Mouse (Mus musculus): ENCODE data around the gene Apobr. TPM values are rescaled to one million over a fixed set of nuclear protein-coding genes. Genes with fewer than 3 reads are reported as not detected.

Gene Apobr
- polyA plus RNA-seq, 1 experiment from 2014 or later, result 0.36 TPM

GRCm38 (mm10) chr7:126587779-126588178 is 3.0 kb downstream of the Apobr start:
- no peak for ATAC-seq (ENCODE audit: low FRiP score)

DNA sequence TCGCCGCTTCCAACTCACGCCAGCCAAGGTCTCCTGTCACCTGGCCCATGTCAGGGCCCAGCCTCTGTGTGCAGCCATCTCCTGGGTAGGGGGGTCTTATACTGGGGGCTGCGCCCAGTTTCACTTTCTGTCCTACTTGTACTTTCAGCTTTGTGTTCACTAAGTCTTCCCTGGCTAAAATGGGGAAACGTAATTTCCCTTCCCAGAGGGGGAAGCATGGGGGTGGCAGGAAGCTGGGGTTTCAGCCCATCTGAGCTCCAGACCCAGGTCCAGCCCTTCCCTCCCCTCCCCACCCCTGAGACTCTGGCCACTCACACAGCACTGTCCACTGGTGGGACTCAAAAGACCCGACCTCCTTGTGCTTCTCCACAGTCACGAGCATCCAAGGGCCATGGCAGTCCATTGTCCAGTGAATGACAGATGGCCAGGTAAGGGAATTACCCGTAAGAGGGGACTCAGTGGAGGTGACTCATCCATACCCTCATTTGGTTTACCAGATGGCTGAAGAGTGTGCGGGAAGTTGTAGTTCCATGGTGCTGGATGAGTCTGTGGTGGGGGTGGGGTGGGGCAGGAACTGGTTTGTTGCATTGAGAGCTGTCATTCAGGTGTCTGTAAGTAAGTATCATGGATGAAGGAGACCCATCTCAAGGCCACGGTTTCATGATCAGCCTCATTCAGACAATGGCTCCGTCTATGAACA is 10.3 kb downstream of the Apobr start, which contains the start of gene Il27:
TSS of gene Il27 (minus strand) at position 80 of the 700 bp plus-strand sequence.
- no peak for DNase-seq (ENCODE audit: low spot score)
- H3K27me3 ChIP-seq (ENCODE audit: control insufficient read depth, insufficient read depth, low read length), result peaks cover 3% of the 10 kb centered on the region; the same call in 1 of the 2 replicates

More at GRCm38 (mm10) chr7:126587779-126588178, 3.0 kb downstream of the Apobr start:
- Histone ChIP-seq H3K27me3 (ENCODE audit: control insufficient read depth, insufficient read depth, low read length) (peaks cover 6% of the 10 kb centered on the region; the same call in 1 of the 2 replicates), H3K4me2 (replicated peaks) (peak overlapping the region; percentile 22; the same call in 1 of the 2 replicates), H3K4me3 (replicated peaks; ENCODE audit: low read length) (no peak overlapping the region), H3K9ac (peak overlapping the region; percentile 21), H3K27ac (no peak overlapping the region), H3K9me3 (ENCODE audit: control insufficient read depth, low read length) (no peaks in the 10 kb centered on the region), H3K4me1 (replicated peaks; ENCODE audit: control insufficient read depth, insufficient read depth, low read length) (0 out of 2 replicates have a peak, but pooled peaks cover 5% of the 10 kb centered on the region), H3K36me3 (replicated peaks; ENCODE audit: control insufficient read depth, insufficient read depth) (no peaks in the 10 kb centered on the region)
- WGBS, result 5% methylated on average over 16 of the region's 16 CpGs
- DNase-seq (ENCODE audit: low spot score), result peak; percentile 53

GRCm38 (mm10) chr7:126595890-126596289 is 11.1 kb downstream of the Apobr start:
- H3K4me1 ChIP-seq (replicated peaks; ENCODE audit: control insufficient read depth, insufficient read depth, low read length), result no peaks in the 10 kb centered on the region
- no peaks in the 10 kb centered on the region for H3K9me3 ChIP-seq (ENCODE audit: control insufficient read depth, low read length)
- H3K9ac ChIP-seq, result no peak overlapping the region
- no peaks in the 10 kb centered on the region for H3K36me3 ChIP-seq (replicated peaks; ENCODE audit: control insufficient read depth, insufficient read depth)
- WGBS, result 75% methylated on average over 5 of the region's 5 CpGs
- no peak overlapping the region for H3K27ac ChIP-seq
- no peak for ATAC-seq (ENCODE audit: low FRiP score)
- peaks cover 3% of the 10 kb centered on the region; the same call in 1 of the 2 replicates for H3K27me3 ChIP-seq (ENCODE audit: control insufficient read depth, insufficient read depth, low read length)
- H3K4me3 ChIP-seq (replicated peaks; ENCODE audit: low read length), result no peak overlapping the region
- H3K4me2 ChIP-seq (replicated peaks), result no peak overlapping the region
- DNase-seq (ENCODE audit: low spot score), result no peak

More for the DNA sequence above, 10.3 kb downstream of the Apobr start, which contains the start of gene Il27:
- Histone ChIP-seq H3K27ac (no peak within 1 kb of the TSS), H3K9ac (no peak within 1 kb of the TSS), H3K4me3 (replicated peaks; ENCODE audit: low read length) (no peak within 1 kb of the TSS), H3K4me2 (replicated peaks) (no peak within 1 kb of the TSS), H3K36me3 (replicated peaks; ENCODE audit: control insufficient read depth, insufficient read depth) (no peaks in the 10 kb centered on the region), H3K4me1 (replicated peaks; ENCODE audit: control insufficient read depth, insufficient read depth, low read length) (no peaks in the 10 kb centered on the region), H3K9me3 (ENCODE audit: control insufficient read depth, low read length) (no peaks in the 10 kb centered on the region)
- WGBS, result 89% methylated on average over 11 of the region's 11 CpGs
- no peak for ATAC-seq (ENCODE audit: low FRiP score)

GRCm38 (mm10) chr7:126596414-126596813 is 11.7 kb downstream of the Apobr start:
- Histone ChIP-seq H3K4me2 (replicated peaks) (no peak overlapping the region), H3K9me3 (ENCODE audit: control insufficient read depth, low read length) (no peaks in the 10 kb centered on the region), H3K27ac (no peak overlapping the region), H3K9ac (no peak overlapping the region), H3K36me3 (replicated peaks; ENCODE audit: control insufficient read depth, insufficient read depth) (no peaks in the 10 kb centered on the region), H3K4me1 (replicated peaks; ENCODE audit: control insufficient read depth, insufficient read depth, low read length) (no peaks in the 10 kb centered on the region), H3K4me3 (replicated peaks; ENCODE audit: low read length) (no peak overlapping the region), H3K27me3 (ENCODE audit: control insufficient read depth, insufficient read depth, low read length) (peaks cover 3% of the 10 kb centered on the region; the same call in 1 of the 2 replicates)
- ATAC-seq (ENCODE audit: low FRiP score) (no peak), DNase-seq (ENCODE audit: low spot score) (no peak)
- 72% methylated on average over 6 of the region's 6 CpGs for WGBS

GRCm38 (mm10) chr7:126598919-126599318 is 14.2 kb downstream of the Apobr start:
- H3K4me2 ChIP-seq (replicated peaks), result no peak overlapping the region
- no peak overlapping the region for H3K4me3 ChIP-seq (replicated peaks; ENCODE audit: low read length)
- H3K9me3 ChIP-seq (ENCODE audit: control insufficient read depth, low read length), result no peaks in the 10 kb centered on the region
- H3K27ac ChIP-seq, result no peak overlapping the region
- no peaks in the 10 kb centered on the region for H3K36me3 ChIP-seq (replicated peaks; ENCODE audit: control insufficient read depth, insufficient read depth)
- H3K27me3 ChIP-seq (ENCODE audit: control insufficient read depth, insufficient read depth, low read length), result peaks cover 3% of the 10 kb centered on the region; the same call in 1 of the 2 replicates
- no peak for DNase-seq (ENCODE audit: low spot score)
- no peak overlapping the region for H3K9ac ChIP-seq
- H3K4me1 ChIP-seq (replicated peaks; ENCODE audit: control insufficient read depth, insufficient read depth, low read length), result no peaks in the 10 kb centered on the region
- 87% methylated on average over 6 of the region's 6 CpGs for WGBS
- ATAC-seq (ENCODE audit: low FRiP score), result no peak

GRCm38 (mm10) chr7:126601896-126602295 is 17.2 kb downstream of the Apobr start:
- 58% methylated on average over 5 of the region's 5 CpGs for WGBS
- no peak overlapping the region for H3K27ac ChIP-seq
- no peaks in the 10 kb centered on the region for H3K36me3 ChIP-seq (replicated peaks; ENCODE audit: control insufficient read depth, insufficient read depth)
- H3K9me3 ChIP-seq (ENCODE audit: control insufficient read depth, low read length), result no peaks in the 10 kb centered on the region
- ATAC-seq (ENCODE audit: low FRiP score) (no peak), DNase-seq (ENCODE audit: low spot score) (no peak)
- H3K27me3 ChIP-seq (ENCODE audit: control insufficient read depth, insufficient read depth, low read length), result no peaks in the 10 kb centered on the region
- H3K4me1 ChIP-seq (replicated peaks; ENCODE audit: control insufficient read depth, insufficient read depth, low read length), result no peaks in the 10 kb centered on the region
- H3K9ac ChIP-seq, result no peak overlapping the region
- H3K4me2 ChIP-seq (replicated peaks), result no peak overlapping the region
- H3K4me3 ChIP-seq (replicated peaks; ENCODE audit: low read length), result no peak overlapping the region

DNA sequence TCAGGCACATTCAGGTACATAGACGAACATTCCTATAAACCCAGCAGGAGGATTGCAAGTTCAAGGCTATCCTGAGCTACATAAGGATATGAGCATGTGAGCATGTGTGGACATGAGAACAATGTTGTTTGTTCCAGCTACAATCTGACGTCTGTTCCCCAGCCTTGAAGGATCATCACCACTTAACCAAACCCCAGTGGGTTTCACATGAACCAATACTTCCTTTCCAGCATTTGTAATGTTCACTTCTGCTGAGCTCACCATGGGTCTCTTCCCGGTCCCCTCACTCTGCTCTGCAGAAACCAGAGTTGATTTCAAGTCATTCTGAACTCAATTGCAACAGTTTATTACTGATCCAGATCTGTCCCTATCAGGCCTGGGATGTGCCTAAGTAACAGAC is 17.9 kb downstream of the Apobr start:
- Histone ChIP-seq H3K27ac (no peak overlapping the region), H3K4me2 (replicated peaks) (no peak overlapping the region), H3K36me3 (replicated peaks; ENCODE audit: control insufficient read depth, insufficient read depth) (no peaks in the 10 kb centered on the region), H3K4me3 (replicated peaks; ENCODE audit: low read length) (no peak overlapping the region), H3K9me3 (ENCODE audit: control insufficient read depth, low read length) (no peaks in the 10 kb centered on the region), H3K9ac (no peak overlapping the region), H3K4me1 (replicated peaks; ENCODE audit: control insufficient read depth, insufficient read depth, low read length) (no peaks in the 10 kb centered on the region), H3K27me3 (ENCODE audit: control insufficient read depth, insufficient read depth, low read length) (no peaks in the 10 kb centered on the region)
- DNase-seq (ENCODE audit: low spot score), result no peak
- WGBS, result 88% methylated on average over 3 of the region's 3 CpGs
- no peak for ATAC-seq (ENCODE audit: low FRiP score)

- DNase-seq (ENCODE audit: low spot score), result no peak
- no peaks in the 10 kb centered on the region for H3K36me3 ChIP-seq (replicated peaks; ENCODE audit: control insufficient read depth, insufficient read depth)
- WGBS, result 87% methylated on average over 5 of the region's 5 CpGs
- H3K27me3 ChIP-seq (ENCODE audit: control insufficient read depth, insufficient read depth, low read length), result no peaks in the 10 kb centered on the region
- no peak overlapping the region for H3K4me2 ChIP-seq (replicated peaks)
- no peak overlapping the region for H3K27ac ChIP-seq
- no peak for ATAC-seq (ENCODE audit: low FRiP score)
- no peaks in the 10 kb centered on the region for H3K4me1 ChIP-seq (replicated peaks; ENCODE audit: control insufficient read depth, insufficient read depth, low read length)
- no peaks in the 10 kb centered on the region for H3K9me3 ChIP-seq (ENCODE audit: control insufficient read depth, low read length)
- no peak overlapping the region for H3K4me3 ChIP-seq (replicated peaks; ENCODE audit: low read length)
- H3K9ac ChIP-seq, result no peak overlapping the region
Measured at GRCm38 (mm10) chr7:126606611-126607010, 21.9 kb downstream of the Apobr start.

GRCm38 (mm10) chr7:126607064-126607463 is 22.3 kb downstream of the Apobr start:
- ATAC-seq (ENCODE audit: low FRiP score) (no peak), DNase-seq (ENCODE audit: low spot score) (no peak)
- 80% methylated on average over 3 of the region's 3 CpGs for WGBS

More at GRCm38 (mm10) chr7:126607064-126607463, 22.3 kb downstream of the Apobr start:
- Histone ChIP-seq H3K4me1 (replicated peaks; ENCODE audit: control insufficient read depth, insufficient read depth, low read length) (no peaks in the 10 kb centered on the region), H3K9ac (no peak overlapping the region), H3K27me3 (ENCODE audit: control insufficient read depth, insufficient read depth, low read length) (no peaks in the 10 kb centered on the region), H3K4me3 (replicated peaks; ENCODE audit: low read length) (no peak overlapping the region), H3K9me3 (ENCODE audit: control insufficient read depth, low read length) (no peaks in the 10 kb centered on the region), H3K27ac (no peak overlapping the region), H3K36me3 (replicated peaks; ENCODE audit: control insufficient read depth, insufficient read depth) (no peaks in the 10 kb centered on the region), H3K4me2 (replicated peaks) (no peak overlapping the region)
